Mouse (Mus musculus) megakaryocyte, adult 5-6 weeks (primary cell): Measurements from ENCODE around the gene C730034F03Rik. TPM values are rescaled to one million over a fixed set of nuclear protein-coding genes. Genes with fewer than 3 reads are reported as not detected.

Source experiments
- ATAC-seq: 2 replicates; pipeline ENCODE4 v1.8.0; 2016; ENCODE audit warnings: mild to moderate bottlenecking, inconsistent platforms; ENCODE audit not compliant: poor library complexity, severe bottlenecking
- total RNA-seq, 2 experiments: library from RNA; stranded (forward) in 1 of 2; stranded (reverse) in 1 of 2; fragments of 153-499, 151-499 nt in 1 of 2; fragments of 221-1000, 200-1000 nt in 1 of 2; gene quantifications; 2 replicates each; pipeline versions ENCODE4 v1.2.3 to v1.2.4; 2015 to 2017

The C730034F03Rik gene
- total RNA-seq, 2 experiments from 2014 or later: 1.8 to 7.6 TPM

- ATAC-seq: no peak
Measured at GRCm38 (mm10) chr15:89474596-89475292, 45.4 kb downstream of the C730034F03Rik start.

GRCm38 (mm10) chr15:89475293-89475600 lies 45.9 kb downstream of the C730034F03Rik start:
- ATAC-seq: no peak

- ATAC-seq: peak; percentile 88
Measured at GRCm38 (mm10) chr15:89475611-89476474, 46.5 kb downstream of the C730034F03Rik start.

- ATAC-seq: peak; percentile 25
Measured at GRCm38 (mm10) chr15:89476475-89476815, 47.1 kb downstream of the C730034F03Rik start.

- ATAC-seq: no peak
Measured at GRCm38 (mm10) chr15:89477091-89477491, 47.7 kb downstream of the C730034F03Rik start, which contains the start of gene Arsa. Arsa (minus strand) TSS chr15:89477425.

GRCm38 (mm10) chr15:89477806-89478205 lies 48.4 kb downstream of the C730034F03Rik start:
- no peak for ATAC-seq

- no peak for ATAC-seq
Measured at GRCm38 (mm10) chr15:89478622-89479021, 49.2 kb downstream of the C730034F03Rik start.

Other genes starting within 250 kb of the C730034F03Rik start
- 95.9 and 101 TPM in 2 replicates for gene Plxnb2, start 248.8 kb upstream of the C730034F03Rik start, total RNA-seq (2015)
- 111 and 118 TPM in 2 replicates for gene Plxnb2, start 248.8 kb upstream of the C730034F03Rik start, total RNA-seq (2017)
- gene Dennd6b, start 233.1 kb upstream of the C730034F03Rik start, total RNA-seq (2015): 0.71 and 1.4 TPM in 2 replicates
- 0.59 and 0.89 TPM in 2 replicates for gene Dennd6b, start 233.1 kb upstream of the C730034F03Rik start, total RNA-seq (2017)
- 10.5 and 13.1 TPM in 2 replicates for gene Ppp6r2, start 218.0 kb upstream of the C730034F03Rik start, total RNA-seq (2015)
- 11.6 and 12.4 TPM in 2 replicates for gene Ppp6r2, start 218.0 kb upstream of the C730034F03Rik start, total RNA-seq (2017)
- gene Sbf1, start 114.3 kb upstream of the C730034F03Rik start, total RNA-seq (2015): 109 and 120 TPM in 2 replicates
- gene Sbf1, start 114.3 kb upstream of the C730034F03Rik start, total RNA-seq (2017): 40.6 and 53.5 TPM in 2 replicates
- gene Adm2, start 106.9 kb upstream of the C730034F03Rik start, total RNA-seq (2015): 0.16 TPM in 1 of 2 replicates, not detected in the other
- gene Adm2, start 106.9 kb upstream of the C730034F03Rik start, total RNA-seq (2017): not detected in 2 replicates
- not detected in 2 replicates for gene Miox, start 95.2 kb upstream of the C730034F03Rik start, total RNA-seq (2015)
- gene Miox, start 95.2 kb upstream of the C730034F03Rik start, total RNA-seq (2017): 0.99 and 1.0 TPM in 2 replicates
- gene Lmf2, start 73.9 kb upstream of the C730034F03Rik start, total RNA-seq (2015): 31.0 and 31.8 TPM in 2 replicates
- gene Lmf2, start 73.9 kb upstream of the C730034F03Rik start, total RNA-seq (2017): 28.7 and 31.6 TPM in 2 replicates
- gene Ncaph2, start 73.9 kb upstream of the C730034F03Rik start, total RNA-seq (2015): 89.5 and 98.1 TPM in 2 replicates
- gene Ncaph2, start 73.9 kb upstream of the C730034F03Rik start, total RNA-seq (2017): 86.6 and 92.0 TPM in 2 replicates
- 7.3 and 10.4 TPM in 2 replicates for gene Sco2, start 55.7 kb upstream of the C730034F03Rik start, total RNA-seq (2015)
- gene Sco2, start 55.7 kb upstream of the C730034F03Rik start, total RNA-seq (2017): 3.4 and 5.7 TPM in 2 replicates
- gene Tymp, start 52.5 kb upstream of the C730034F03Rik start, total RNA-seq (2015): not detected in 2 replicates
- gene Tymp, start 52.5 kb upstream of the C730034F03Rik start, total RNA-seq (2017): 0.07 and 0.12 TPM in 2 replicates
- not detected in 2 replicates for gene Odf3b, start 50.3 kb upstream of the C730034F03Rik start, total RNA-seq (2015)
- gene Odf3b, start 50.3 kb upstream of the C730034F03Rik start, total RNA-seq (2017): not detected in 2 replicates
- gene Klhdc7b, start 44.7 kb upstream of the C730034F03Rik start, total RNA-seq (2015): not detected in 2 replicates
- not detected in 2 replicates for gene Klhdc7b, start 44.7 kb upstream of the C730034F03Rik start, total RNA-seq (2017)
- not detected in 2 replicates for gene Syce3, start 19.1 kb upstream of the C730034F03Rik start, total RNA-seq (2015)
- gene Syce3, start 19.1 kb upstream of the C730034F03Rik start, total RNA-seq (2017): not detected in 2 replicates
- gene Cpt1b, start 3.7 kb upstream of the C730034F03Rik start, total RNA-seq (2015): 0.82 and 1.3 TPM in 2 replicates
- 0.61 and 0.88 TPM in 2 replicates for gene Cpt1b, start 3.7 kb upstream of the C730034F03Rik start, total RNA-seq (2017)
- gene Gm44502, start 107 bp downstream of the C730034F03Rik start, total RNA-seq (2015): not detected in 2 replicates
- gene Gm44502, start 107 bp downstream of the C730034F03Rik start, total RNA-seq (2017): 0.26 and 0.45 TPM in 2 replicates
- gene Chkb, start 319 bp downstream of the C730034F03Rik start, total RNA-seq (2015): 68.2 and 74.9 TPM in 2 replicates
- 28.6 and 29.3 TPM in 2 replicates for gene Chkb, start 319 bp downstream of the C730034F03Rik start, total RNA-seq (2017)
- gene Mapk8ip2, start 24.3 kb downstream of the C730034F03Rik start, total RNA-seq (2015): not detected in 2 replicates
- gene Mapk8ip2, start 24.3 kb downstream of the C730034F03Rik start, total RNA-seq (2017): not detected in 2 replicates
- gene Arsa, start 47.8 kb downstream of the C730034F03Rik start, total RNA-seq (2015): 9.2 and 10.1 TPM in 2 replicates
- 11.1 and 14.1 TPM in 2 replicates for gene Arsa, start 47.8 kb downstream of the C730034F03Rik start, total RNA-seq (2017)
- 0.09 and 0.11 TPM in 2 replicates for gene Shank3, start 70.0 kb downstream of the C730034F03Rik start, total RNA-seq (2015)
- gene Shank3, start 70.0 kb downstream of the C730034F03Rik start, total RNA-seq (2017): not detected in 2 replicates
- not detected in 2 replicates for gene Acr, start 138.7 kb downstream of the C730034F03Rik start, total RNA-seq (2015)
- gene Acr, start 138.7 kb downstream of the C730034F03Rik start, total RNA-seq (2017): not detected in 2 replicates
- gene Rabl2, start 162.3 kb downstream of the C730034F03Rik start, total RNA-seq (2015): 2.7 and 5.0 TPM in 2 replicates
- 1.1 and 1.6 TPM in 2 replicates for gene Rabl2, start 162.3 kb downstream of the C730034F03Rik start, total RNA-seq (2017)